ENCODE assay signal across 8 mouse cellular contexts in the genomic region with DNA sequence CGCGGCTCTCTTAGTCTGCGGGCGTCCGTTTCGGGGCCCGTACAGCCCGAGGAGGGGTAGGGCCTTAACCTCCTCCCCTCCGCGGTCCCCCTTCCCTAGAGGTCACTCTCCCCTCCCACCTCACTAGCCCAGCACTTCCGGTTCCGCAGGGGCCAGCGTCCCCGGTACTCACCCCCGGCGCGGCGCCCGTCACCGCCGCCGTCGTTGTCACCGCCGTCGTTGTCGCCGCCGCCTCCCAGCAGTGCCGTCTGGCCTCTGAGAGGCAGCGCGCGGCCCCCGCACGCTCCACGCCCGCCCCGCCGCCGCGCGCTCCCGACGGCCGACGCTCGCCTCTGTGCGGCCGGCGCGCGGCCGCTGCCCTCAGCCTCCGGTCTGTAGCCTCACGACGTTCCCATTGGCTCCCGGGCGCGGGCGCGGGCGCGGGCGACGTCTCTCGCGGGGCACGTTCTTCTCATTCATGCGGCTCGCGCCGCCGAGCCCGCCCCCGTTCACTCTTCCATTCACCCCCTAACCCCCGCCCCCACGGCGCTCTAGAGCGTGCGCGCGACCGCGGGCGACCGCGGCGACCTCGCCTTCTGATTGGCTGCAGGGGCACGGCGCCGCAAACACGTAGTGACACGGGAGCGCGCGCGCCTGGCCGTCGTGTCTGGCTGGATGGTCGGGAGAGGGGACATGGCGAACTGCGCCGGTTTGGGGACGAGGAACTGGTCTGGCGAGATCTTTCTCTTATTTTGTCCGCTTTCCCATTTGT. TPM values are rescaled to one million over a fixed set of nuclear protein-coding genes. Genes with fewer than 3 reads are reported as not detected.
DNase-seq lines count a peak whose midpoint lies in the region; ATAC-seq and TF ChIP-seq lines count a peak whose summit lies in the region.

A gene (minus strand): TSS at position 370 of the 751 bp plus-strand sequence.

- TF ChIP-seq CTCF in ES-Bruce4 (IDR thresholded peaks at IDR 0.05; ENCODE audit: low read depth, low read length) = no peak
- TF ChIP-seq CTCF in liver, postnatal 0 days (IDR thresholded peaks at IDR 0.05; ENCODE audit: low read depth) = no peak

- no peak for TF ChIP-seq EP300 in ES-Bruce4 (IDR thresholded peaks at IDR 0.05; ENCODE audit: insufficient read depth, low read depth, low read length)
- TF ChIP-seq EP300 in liver, postnatal 0 days (IDR thresholded peaks at IDR 0.05; ENCODE audit: low read depth) = no peak

- H3K9ac ChIP-seq in ES-Bruce4 (ENCODE audit: low read depth, poor library complexity, severe bottlenecking) = peak within 1 kb of the TSS; percentile 98
- peak within 1 kb of the TSS; percentile 97 for H3K9ac ChIP-seq in forebrain, embryonic 13.5 days
- peak within 1 kb of the TSS; percentile 93 for H3K9ac ChIP-seq in liver, postnatal 0 days (replicated peaks)
- peak within 1 kb of the TSS; percentile 92 for H3K9ac ChIP-seq in neural tube, embryonic 14.5 days (replicated peaks; ENCODE audit: low read depth, low read length)

- H3K9me3 ChIP-seq in ES-Bruce4 (replicated peaks; ENCODE audit: control insufficient read depth, insufficient read depth, low read length, poor library complexity, severe bottlenecking) = no peaks in the 10 kb centered on the region
- no peaks in the 10 kb centered on the region for H3K9me3 ChIP-seq in forebrain, embryonic 13.5 days (replicated peaks)
- H3K9me3 ChIP-seq in liver, postnatal 0 days (ENCODE audit: low read length) = no peaks in the 10 kb centered on the region
- no peaks in the 10 kb centered on the region for H3K9me3 ChIP-seq in neural tube, embryonic 14.5 days (ENCODE audit: control insufficient read depth, low read length)

- peak; percentile 93 for ATAC-seq in cerebellum, adult (ENCODE audit: insufficient number of reproducible peaks, low FRiP score, low TSS enrichment)
- peak; percentile 97 for ATAC-seq in forebrain, embryonic 13.5 days
- ATAC-seq in liver, postnatal 0 days = peak; percentile 92
- peak; percentile 96 for ATAC-seq in neural tube, embryonic 14.5 days (ENCODE audit: low read depth)

- no peaks in the 10 kb centered on the region for H3K27me3 ChIP-seq in ES-Bruce4 (ENCODE audit: control insufficient read depth, insufficient read depth, low read length, poor library complexity, severe bottlenecking)
- no peaks in the 10 kb centered on the region for H3K27me3 ChIP-seq in forebrain, embryonic 13.5 days
- no peaks in the 10 kb centered on the region for H3K27me3 ChIP-seq in liver, postnatal 0 days (ENCODE audit: insufficient read depth, low read length)
- no peaks in the 10 kb centered on the region for H3K27me3 ChIP-seq in neural tube, embryonic 14.5 days (ENCODE audit: control insufficient read depth, insufficient read depth, low read length)

- H3K36me3 ChIP-seq in ES-Bruce4 (ENCODE audit: control insufficient read depth, insufficient read depth, low read length, poor library complexity, severe bottlenecking) = peaks cover 12% of the 10 kb centered on the region
- peaks cover 11% of the 10 kb centered on the region for H3K36me3 ChIP-seq in forebrain, embryonic 13.5 days (ENCODE audit: poor library complexity, severe bottlenecking)
- peaks cover 14% of the 10 kb centered on the region for H3K36me3 ChIP-seq in liver, postnatal 0 days (replicated peaks; ENCODE audit: insufficient read depth, low read length)
- H3K36me3 ChIP-seq in neural tube, embryonic 14.5 days (ENCODE audit: control insufficient read depth, insufficient read depth, low read length) = peaks cover 10% of the 10 kb centered on the region; the same call in 1 of the 2 replicates

- H3K4me3 ChIP-seq in ES-Bruce4 (ENCODE audit: low read depth, low read length) = peak within 1 kb of the TSS; percentile 96
- peak within 1 kb of the TSS; percentile 96 for H3K4me3 ChIP-seq in forebrain, embryonic 13.5 days
- H3K4me3 ChIP-seq in liver, postnatal 0 days (ENCODE audit: low read depth, low read length) = peak within 1 kb of the TSS; percentile 90
- peak within 1 kb of the TSS; percentile 91 for H3K4me3 ChIP-seq in neural tube, embryonic 14.5 days (ENCODE audit: low read depth, low read length)

- TF ChIP-seq POLR2A in ES-Bruce4 (IDR thresholded peaks at IDR 0.05; ENCODE audit: insufficient read depth, low read length) = peak; percentile 58

- under 1% methylated on average over 88 of the region's 107 CpGs for WGBS in forebrain, embryonic 13.5 days
- under 1% methylated on average over 106 of the region's 107 CpGs for WGBS in large intestine, adult 2 months
- WGBS in liver, postnatal 0 days (ENCODE audit: insufficient replicate concordance) = under 1% methylated on average over 88 of the region's 107 CpGs
- WGBS in neural tube, embryonic 14.5 days = under 1% methylated on average over 89 of the region's 107 CpGs

- H3K4me1 ChIP-seq in ES-Bruce4 (ENCODE audit: control insufficient read depth, insufficient read depth, low read length) = no peaks in the 10 kb centered on the region
- peaks cover 29% of the 10 kb centered on the region for H3K4me1 ChIP-seq in forebrain, embryonic 13.5 days
- peaks cover 14% of the 10 kb centered on the region for H3K4me1 ChIP-seq in liver, postnatal 0 days (ENCODE audit: insufficient read depth)
- peaks cover 13% of the 10 kb centered on the region; the same call in 1 of the 2 replicates for H3K4me1 ChIP-seq in neural tube, embryonic 14.5 days (ENCODE audit: control insufficient read depth, insufficient read depth, low read length)

- intact Hi-C loops in heart, postnatal 10 days (cut with DNase I) = loop anchor here (1.0 to 5.0 kb wide), 3 partner anchors 28 to 238 kb away; a partner anchor contains a TSS

- DNase-seq in heart, postnatal 10 days = peak; percentile 99
- peak; percentile 83 for DNase-seq in large intestine, adult 2 months (ENCODE audit: low read depth, low spot score)
- peak; percentile 99 for DNase-seq in liver, postnatal 0 days
- DNase-seq in testis, postnatal 10 days (ENCODE audit: low spot score) = peak; percentile 99

- peak within 1 kb of the TSS; percentile 69 for H3K27ac ChIP-seq in ES-Bruce4 (ENCODE audit: insufficient read depth, low read length)
- H3K27ac ChIP-seq in forebrain, embryonic 13.5 days = peak within 1 kb of the TSS; percentile 96
- peak within 1 kb of the TSS; percentile 94 for H3K27ac ChIP-seq in liver, postnatal 0 days (ENCODE audit: low read depth)
- H3K27ac ChIP-seq in neural tube, embryonic 14.5 days (ENCODE audit: low read depth, low read length) = peak within 1 kb of the TSS; percentile 95

- peak within 1 kb of the TSS; percentile 82 for H3K4me2 ChIP-seq in forebrain, embryonic 13.5 days
- H3K4me2 ChIP-seq in liver, postnatal 0 days (ENCODE audit: low read depth, low read length) = peak within 1 kb of the TSS; percentile 91
- peak within 1 kb of the TSS; percentile 71 for H3K4me2 ChIP-seq in neural tube, embryonic 14.5 days (ENCODE audit: low read depth, low read length)

RNA-seq across cellular contexts. Expression of the gene that starts here (rescaled TPM):
- polyA plus RNA-seq in ES-Bruce4 (2011; ENCODE audit: insufficient read depth, insufficient read length, low read depth, missing spikeins) = 39.6 and 42.4 TPM in 2 replicates
- polyA plus RNA-seq in forebrain, embryonic 13.5 days (2015; fragmentation: Nextera tagmentation; extraction: Ambion mirVana) = 16.5 and 17.7 TPM in 2 replicates
- total RNA-seq in heart, postnatal 10 days (2021) = 10 to 100 TPM; 66.4 to 72.4 TPM
- polyA plus RNA-seq in large intestine, adult 2 months (2012; rRNA removed) = 35.1 and 53.5 TPM in 2 replicates
- polyA plus RNA-seq in liver, postnatal 0 days (2015; fragmentation: Nextera tagmentation; extraction: Ambion mirVana) = 11.3 and 13.4 TPM in 2 replicates
- 22.8 and 23.9 TPM in 2 replicates for polyA plus RNA-seq in neural tube, embryonic 14.5 days (2014; fragmentation: Nextera tagmentation; extraction: Ambion mirVana)

Comparison
In these comparisons a context has a peak if more than half of its experiments do, and no peak if none do; other contexts are left out.
1. Peak in every context shown above with its lines: DNase-seq, ATAC-seq, H3K4me3 ChIP-seq and H3K27ac ChIP-seq.